In genomic region chr11:76279971-76280370, GRCm38 (mm10) we compare ENCODE assay signal across 13 mouse cellular contexts. TPM values are rescaled to one million over a fixed set of nuclear protein-coding genes. Genes with fewer than 3 reads are reported as not detected.
A peak's percentile ranks its signal among the peaks of the same experiment; 100 is the strongest.
DNase-seq lines count a peak whose midpoint lies in the region; ATAC-seq and TF ChIP-seq lines count a peak whose summit lies in the region.
"Had no signal": no experiment of that assay in that cellular context is flagged by ENCODE, and none has a peak within 500 bp of the region (broad histone marks: within the 10 kb centered on the region; RNA-seq: fewer than 3 reads in every experiment).

No protein-coding gene starts in this region.

- no peak for TF ChIP-seq CTCF in cerebellum, adult 2 months (IDR thresholded peaks at IDR 0.05; ENCODE audit: borderline replicate concordance, insufficient read depth, low read depth, low read length)
- no peak for TF ChIP-seq CTCF in kidney, adult 2 months (conservative IDR thresholded peaks at IDR 0.05; ENCODE audit: insufficient read depth, insufficient read length, low read depth, low read length)

- ATAC-seq in embryonic facial prominence, embryonic 14.5 days (ENCODE audit: low read depth) = 0 out of 2 replicates have a peak, but pooled peaks have one; percentile 19

- H3K36me3 ChIP-seq in kidney, adult 2 months (ENCODE audit: control insufficient read depth, insufficient read depth, low read length) = no peaks in the 10 kb centered on the region
- H3K36me3 ChIP-seq in embryonic facial prominence, embryonic 14.5 days (ENCODE audit: control insufficient read depth, insufficient read depth, low read length) = peaks cover 19% of the 10 kb centered on the region; the same call in 1 of the 2 replicates

- no peaks in the 10 kb centered on the region for H3K27me3 ChIP-seq in cerebellum, adult 2 months (ENCODE audit: control insufficient read depth, insufficient read depth, low read length)
- H3K27me3 ChIP-seq in kidney, adult 2 months (replicated peaks; ENCODE audit: control insufficient read depth, insufficient read depth, low read length) = no peaks in the 10 kb centered on the region
- no peaks in the 10 kb centered on the region for H3K27me3 ChIP-seq in embryonic facial prominence, embryonic 14.5 days (replicated peaks; ENCODE audit: control insufficient read depth, insufficient read depth, low read length)

- H3K9me3 ChIP-seq in embryonic facial prominence, embryonic 14.5 days (ENCODE audit: control insufficient read depth, low read length) = no peaks in the 10 kb centered on the region

- no peak for TF ChIP-seq POLR2A in cerebellum, adult 2 months (IDR thresholded peaks at IDR 0.05; ENCODE audit: borderline replicate concordance, insufficient read depth, low read length)
- no peak for TF ChIP-seq POLR2A in kidney, adult 2 months (IDR thresholded peaks at IDR 0.05; ENCODE audit: low read depth, low read length)

- peaks cover 19% of the 10 kb centered on the region for H3K4me1 ChIP-seq in cerebellum, adult 2 months (ENCODE audit: control insufficient read depth, insufficient read depth, low read length)
- H3K4me1 ChIP-seq in kidney, adult 2 months (ENCODE audit: control insufficient read depth, insufficient read depth, low read length) = peaks cover 9% of the 10 kb centered on the region; the same call in 1 of the 2 replicates
- peaks cover 23% of the 10 kb centered on the region for H3K4me1 ChIP-seq in embryonic facial prominence, embryonic 14.5 days (ENCODE audit: control insufficient read depth, insufficient read depth, low read length)

- H3K9ac ChIP-seq in embryonic facial prominence, embryonic 14.5 days (ENCODE audit: low read depth, low read length) = no peak overlapping the region

- H3K4me2 ChIP-seq in embryonic facial prominence, embryonic 14.5 days (ENCODE audit: low read depth, low read length) = no peak overlapping the region

- peak overlapping the region; percentile 42; the same call in 1 of the 2 replicates for H3K27ac ChIP-seq in cerebellum, adult 2 months (ENCODE audit: insufficient read depth, low read length)
- H3K27ac ChIP-seq in kidney, adult 2 months (ENCODE audit: insufficient read depth, low read depth, low read length) = peak overlapping the region; percentile 4; the same call in 1 of the 2 replicates
- peak overlapping the region; percentile 77 for H3K27ac ChIP-seq in embryonic facial prominence, embryonic 14.5 days (replicated peaks; ENCODE audit: low read depth, low read length)
- H3K27ac ChIP-seq: heart, adult 2 months had no signal

- no peak overlapping the region for H3K4me3 ChIP-seq in cerebellum, adult 2 months (replicated peaks; ENCODE audit: insufficient read depth, low read depth, low read length)
- H3K4me3 ChIP-seq in kidney, adult 2 months (ENCODE audit: insufficient read depth, low read depth, low read length) = no peak overlapping the region
- no peak overlapping the region for H3K4me3 ChIP-seq in embryonic facial prominence, embryonic 14.5 days (ENCODE audit: low read depth, low read length)
- H3K4me3 ChIP-seq: heart, adult 2 months; megakaryocyte, embryonic 14.5 days had no signal

- WGBS in cerebellum, adult 2 months = 54% methylated on average over 2 of the region's 2 CpGs
- 49% methylated on average over 2 of the region's 2 CpGs for WGBS in kidney, adult 2 months
- WGBS in embryonic facial prominence, embryonic 14.5 days = 67% methylated on average over 2 of the region's 2 CpGs

- no peak for DNase-seq in cerebellum, adult 2 months
- no peak for DNase-seq in cerebellum, postnatal 36 days
- peak; percentile 79 for DNase-seq in kidney, adult 2 months
- DNase-seq in kidney, adult 18-20 months = no peak
- DNase-seq in embryonic facial prominence, embryonic 14.5 days (ENCODE audit: low spot score) = no peak
- DNase-seq in kidney, postnatal 14 days = peak; percentile 51
- DNase-seq in embryo, embryonic 9.5 days (ENCODE audit: extremely low spot score) = no peak
- DNase-seq in retina, embryonic 14.5 days (ENCODE audit: low spot score) = no peak
- DNase-seq: adrenal gland, postnatal 10 days; cerebellum, adult 8-10 months; heart, adult 2 months; right cerebral cortex, postnatal 25 days had no signal

RNA-seq across cellular contexts. Expression of gene Glod4, which starts 36.4 kb away (rescaled TPM):
- 39.3 and 44.9 TPM in 2 replicates for polyA plus RNA-seq in cerebellum, adult 2 months (2012; rRNA removed)
- polyA plus RNA-seq in kidney, adult 2 months (2012; rRNA removed) = 16.2 and 28.0 TPM in 2 replicates
- 129 and 133 TPM in 2 replicates for polyA plus RNA-seq in embryonic facial prominence, embryonic 14.5 days (2014; fragmentation: Nextera tagmentation; extraction: Ambion mirVana)

RNA-seq across cellular contexts. Expression of gene Mrm3, which starts 36.5 kb away (rescaled TPM):
- 19.9 and 21.3 TPM in 2 replicates for polyA plus RNA-seq in cerebellum, adult 2 months (2012; rRNA removed)
- 8.7 and 9.3 TPM in 2 replicates for polyA plus RNA-seq in kidney, adult 2 months (2012; rRNA removed)
- polyA plus RNA-seq in embryonic facial prominence, embryonic 14.5 days (2014; fragmentation: Nextera tagmentation; extraction: Ambion mirVana) = 21.1 and 23.8 TPM in 2 replicates

Comparison
In these comparisons a context has a peak if more than half of its experiments do, and no peak if none do; other contexts are left out.
1. DNase-seq: peak in kidney, adult 2 months (single experiment) and kidney, postnatal 14 days (single experiment); none in cerebellum, adult 2 months (0 of 2), cerebellum, postnatal 36 days (0 of 2), kidney, adult 18-20 months (single experiment), embryonic facial prominence, embryonic 14.5 days (single experiment), embryo, embryonic 9.5 days (single experiment) and retina, embryonic 14.5 days (single experiment).
2. H3K27ac ChIP-seq: peak in every context shown above with its lines; median percentile 77 in embryonic facial prominence, embryonic 14.5 days; 42 in cerebellum, adult 2 months; 4 in kidney, adult 2 months.